Mouse (Mus musculus) gastrocnemius, adult 2 months (tissue): ENCODE data around the gene Olfr972. TPM values are rescaled to one million over a fixed set of nuclear protein-coding genes. Genes with fewer than 3 reads are reported as not detected.
"Not testable (repeated sequence)": the region's sequence is repeated elsewhere in the genome, so short reads cannot be mapped to it uniquely, and the experiment has no call there.

Source experiments
- DNase-seq: peaks from one replicate; pipeline ENCODE4 v3.0.0; 2022
- H3K27ac ChIP-seq: fragments of 200-600 bp; 2 replicates; pipeline ENCODE4 v1.8.1; 2022; ENCODE audit warnings: mild to moderate bottlenecking
- H3K4me3 ChIP-seq: fragments of 200-600 bp; 2 replicates; pipeline ENCODE4 v1.8.1; 2022; ENCODE audit warnings: mild to moderate bottlenecking, moderate library complexity
- CTCF ChIP-seq: fragments of 200-600 bp; IDR thresholded peaks from 2 replicates; pipeline ENCODE4 v1.8.1; 2022; ENCODE audit warnings: antibody characterized with exemption, mild to moderate bottlenecking, moderate library complexity
- intact Hi-C: fragments of 180-260 bp; cut with DNase I; formaldehyde crosslinking; loops from one replicate; pipeline ENCODE4 v1.15.1; 2025
- long read RNA-seq, 2 experiments: library from polyadenylated mRNA; stranded (forward); transcript quantifications; one replicate each; pipeline ENCODE4 v2.0.0; 2021
- total RNA-seq, 2 experiments: library from RNA; stranded (reverse); gene quantifications; 2 replicates each; pipeline ENCODE4 v1.2.3; 2021

Gene Olfr972
- not detected for total RNA-seq
- long read RNA-seq, experiment 1 = 0 reads
- long read RNA-seq, experiment 2 = 0 reads

DNA sequence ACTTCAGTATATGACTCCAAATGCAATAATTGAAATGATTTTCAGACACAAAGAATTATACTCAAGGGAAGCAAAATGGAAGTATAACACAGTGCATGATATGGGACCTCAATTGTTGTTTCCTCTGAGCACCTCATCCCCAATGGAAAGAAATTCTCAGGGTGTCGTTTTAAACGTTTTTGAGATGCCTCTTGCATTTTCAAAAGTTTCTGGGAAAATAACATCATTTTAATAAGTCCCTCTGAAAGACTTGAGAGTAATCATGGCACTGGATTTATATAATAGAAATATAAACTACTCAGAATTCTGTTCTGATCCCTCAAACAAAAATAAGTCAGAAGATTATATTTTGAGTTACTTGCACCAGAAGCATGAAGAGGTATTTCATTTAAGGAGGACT lies at the start of gene Olfr972:
Gene Olfr972 (plus strand): TSS at position 301 of the 400 bp plus-strand sequence.
- intact Hi-C loops = no loop called here

DNA sequence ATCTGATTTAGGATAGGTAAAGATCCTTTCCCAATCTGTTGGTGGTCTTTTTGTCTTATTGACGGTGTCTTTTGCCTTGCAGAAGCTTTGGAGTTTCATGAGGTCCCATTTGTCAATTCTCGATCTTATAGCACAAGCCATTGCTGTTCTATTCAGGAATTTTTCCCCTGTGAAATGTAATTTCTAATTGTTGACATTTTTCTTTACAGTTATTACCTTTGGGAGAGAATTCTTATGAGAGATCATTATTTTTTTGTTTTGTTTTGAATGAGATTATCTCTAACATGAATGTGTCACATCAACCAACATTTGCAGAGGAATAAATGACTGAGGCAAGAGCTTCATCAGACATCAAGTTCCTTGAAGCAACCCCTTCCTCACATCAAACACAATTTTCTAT lies 29.6 kb upstream of the Olfr972 start, which contains the start of gene Olfr971:
Gene Olfr971 (plus strand): TSS at position 301 of the 400 bp plus-strand sequence.
- H3K27ac ChIP-seq, intact Hi-C loops, DNase-seq, H3K4me3 ChIP-seq: not testable (repeated sequence)

More for the DNA sequence above, at the start of gene Olfr972:
- no peak for TF ChIP-seq CTCF
- H3K4me3 ChIP-seq = no peak within 1 kb of the TSS
- DNase-seq = no peak
- H3K27ac ChIP-seq = no peak within 1 kb of the TSS

DNA sequence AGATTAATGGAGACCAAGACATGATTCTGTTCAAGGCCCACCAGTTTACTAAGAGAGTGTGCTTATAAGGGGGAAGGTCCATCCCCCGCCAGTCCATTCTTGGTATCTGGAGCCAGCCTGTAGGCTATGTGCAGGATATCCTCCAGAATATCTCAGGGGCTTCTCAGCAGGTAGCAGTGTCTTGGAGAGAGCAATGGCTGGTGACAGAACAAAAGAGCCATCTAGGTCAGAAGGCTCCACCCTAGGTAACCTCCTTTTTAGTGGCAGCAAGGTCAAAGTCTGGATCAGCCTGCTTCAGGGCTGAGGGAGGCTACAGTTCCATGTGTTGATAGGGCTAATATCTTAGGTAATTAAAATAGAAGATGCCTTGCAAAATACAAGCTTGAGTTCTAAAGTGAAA lies 5.8 kb downstream of the Olfr972 start:
- H3K27ac ChIP-seq, DNase-seq, intact Hi-C loops, H3K4me3 ChIP-seq: not testable (repeated sequence)

DNA sequence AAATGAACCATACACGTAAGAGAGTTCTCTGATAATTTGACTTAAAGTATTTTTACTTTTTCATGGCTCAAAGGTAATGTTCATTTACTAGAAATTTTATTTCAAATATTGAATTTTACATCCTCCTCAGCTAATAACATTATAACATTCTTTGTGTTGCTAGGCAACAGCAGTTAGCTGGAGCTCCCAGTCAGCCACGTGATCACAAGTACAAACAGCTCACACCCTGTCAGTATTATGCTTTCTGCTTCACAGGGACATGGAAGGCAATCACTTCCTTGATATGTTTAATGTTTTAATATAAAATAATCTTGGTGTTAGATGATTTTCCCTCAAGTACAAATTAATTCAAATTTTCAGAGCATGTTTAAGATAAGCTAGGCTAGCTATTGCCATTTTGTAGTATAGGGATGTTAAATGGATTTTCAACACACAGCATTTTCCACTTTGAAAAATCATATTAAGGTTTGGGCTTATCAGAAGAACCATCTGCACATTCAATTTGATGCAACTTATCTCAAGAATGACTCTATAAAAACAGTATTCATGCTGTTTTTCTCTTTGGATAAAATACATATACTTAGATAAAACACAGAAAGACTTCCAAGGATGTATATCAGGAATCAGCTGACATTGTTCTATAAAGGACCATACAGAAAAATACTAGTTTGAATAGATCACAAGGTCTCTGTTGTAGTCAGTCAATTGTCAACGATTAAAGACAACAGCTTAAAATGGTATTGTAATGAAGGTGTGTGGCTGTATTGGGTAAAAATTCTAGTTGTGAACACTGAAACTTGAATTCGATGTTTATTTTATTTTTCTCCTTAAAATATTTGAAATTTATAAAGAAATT lies 11.5 kb downstream of the Olfr972 start:
- H3K4me3 ChIP-seq, intact Hi-C loops, H3K27ac ChIP-seq, DNase-seq: not testable (repeated sequence)

DNA sequence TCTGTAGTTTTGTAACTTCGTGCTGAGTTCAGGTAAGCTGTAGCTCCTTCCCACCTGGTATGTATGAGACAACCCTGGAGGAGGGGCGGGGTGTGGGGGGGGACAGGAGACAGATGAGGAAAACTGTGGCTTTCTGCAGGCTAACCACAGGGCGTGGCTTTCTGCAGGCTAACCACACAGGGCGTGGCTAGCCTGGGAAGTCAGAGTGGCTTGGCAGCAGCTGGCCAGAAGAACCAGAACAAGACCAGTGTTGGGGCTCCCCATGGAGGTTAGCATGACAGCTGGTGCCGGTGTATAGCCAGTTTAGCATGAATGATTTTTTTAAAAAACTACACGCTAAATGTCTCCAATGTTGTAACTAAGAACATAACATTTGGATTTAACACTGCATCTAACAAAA lies 38.9 kb downstream of the Olfr972 start:
- Histone ChIP-seq H3K27ac (no peak overlapping the region), H3K4me3 (no peak overlapping the region)
- intact Hi-C loops = no loop called here
- no peak for TF ChIP-seq CTCF
- no peak for DNase-seq

DNA sequence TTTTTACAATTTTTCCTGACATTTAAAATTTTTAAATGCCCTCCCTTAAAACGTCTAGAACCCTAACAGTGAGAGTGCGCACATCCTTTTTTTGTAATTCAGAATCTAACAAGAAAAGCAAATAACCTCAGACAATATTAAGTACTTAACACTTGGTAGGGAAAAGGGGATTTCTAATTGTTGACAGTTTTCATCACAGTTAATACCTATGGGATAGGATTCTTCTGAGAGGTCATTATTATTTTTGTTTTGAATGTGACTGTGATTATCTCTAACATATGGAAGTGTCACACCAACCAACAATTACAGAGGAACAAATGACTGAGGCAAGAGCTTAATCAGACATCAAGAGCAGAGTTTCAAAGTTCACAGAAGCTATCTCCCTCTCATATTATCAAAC lies 40.8 kb downstream of the Olfr972 start, which contains the start of gene Olfr229:
Gene Olfr229 (plus strand): TSS at position 301 of the 400 bp plus-strand sequence.
- no peak within 1 kb of the TSS for H3K4me3 ChIP-seq
- intact Hi-C loops = no loop called here
- TF ChIP-seq CTCF = no peak

DNA sequence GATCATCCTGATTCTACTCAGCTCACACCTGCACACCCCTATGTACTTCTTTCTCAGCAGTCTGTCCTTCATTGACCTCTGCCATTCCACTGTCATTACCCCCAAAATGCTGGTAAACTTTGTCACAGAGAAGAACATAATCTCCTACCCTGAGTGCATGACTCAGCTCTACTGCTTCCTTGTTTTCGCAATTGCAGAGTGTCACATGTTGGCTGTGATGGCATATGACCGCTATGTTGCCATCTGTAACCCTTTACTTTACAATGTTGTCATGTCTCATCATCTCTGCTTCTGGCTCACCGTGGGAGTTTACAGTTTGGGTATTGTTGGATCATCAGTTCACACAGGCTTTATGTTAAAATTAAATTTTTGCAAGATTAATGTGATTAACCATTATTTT lies 43.7 kb downstream of the Olfr972 start:
- intact Hi-C loops = no loop called here
- Histone ChIP-seq H3K27ac (no peak overlapping the region), H3K4me3 (no peak overlapping the region)
- no peak for TF ChIP-seq CTCF
- DNase-seq = no peak

More for the DNA sequence above, 40.8 kb downstream of the Olfr972 start, which contains the start of gene Olfr229:
- no peak within 1 kb of the TSS for H3K27ac ChIP-seq
- DNase-seq = no peak

Other genes with a start within 250 kb of the Olfr972 start
- not detected for gene Olfr960, start 245.0 kb upstream of the Olfr972 start, total RNA-seq
- gene Olfr961, start 221.3 kb upstream of the Olfr972 start, total RNA-seq = not detected
- not detected for gene Olfr963, start 199.2 kb upstream of the Olfr972 start, total RNA-seq
- not detected for gene Olfr149, start 159.3 kb upstream of the Olfr972 start, total RNA-seq
- not detected for gene Olfr965, start 155.1 kb upstream of the Olfr972 start, total RNA-seq
- gene Olfr150, start 135.4 kb upstream of the Olfr972 start, total RNA-seq = not detected
- gene Olfr967, start 120.2 kb upstream of the Olfr972 start, total RNA-seq = not detected
- gene Olfr968, start 83.2 kb upstream of the Olfr972 start, total RNA-seq = not detected
- not detected for gene Olfr969, start 75.5 kb upstream of the Olfr972 start, total RNA-seq
- not detected for gene Olfr970, start 57.6 kb upstream of the Olfr972 start, total RNA-seq
- gene Olfr971, start 29.5 kb upstream of the Olfr972 start, total RNA-seq = not detected
- gene Olfr229, start 40.9 kb downstream of the Olfr972 start, total RNA-seq = not detected
- gene Olfr974, start 71.1 kb downstream of the Olfr972 start, total RNA-seq = not detected
- gene Olfr975, start 85.6 kb downstream of the Olfr972 start, total RNA-seq = not detected
- gene Olfr976, start 94.7 kb downstream of the Olfr972 start, total RNA-seq = not detected
- not detected for gene Olfr978, start 125.7 kb downstream of the Olfr972 start, total RNA-seq
- not detected for gene Olfr979, start 137.0 kb downstream of the Olfr972 start, total RNA-seq
- not detected for gene Olfr980, start 143.2 kb downstream of the Olfr972 start, total RNA-seq
- gene Olfr981, start 155.0 kb downstream of the Olfr972 start, total RNA-seq = not detected
- not detected for gene Olfr982, start 207.4 kb downstream of the Olfr972 start, total RNA-seq
- not detected for gene Olfr983, start 227.2 kb downstream of the Olfr972 start, total RNA-seq
- not detected for gene Olfr984, start 247.8 kb downstream of the Olfr972 start, total RNA-seq